Comparison of ENCODE assay signal across 8 mouse cellular contexts in the genomic region with DNA sequence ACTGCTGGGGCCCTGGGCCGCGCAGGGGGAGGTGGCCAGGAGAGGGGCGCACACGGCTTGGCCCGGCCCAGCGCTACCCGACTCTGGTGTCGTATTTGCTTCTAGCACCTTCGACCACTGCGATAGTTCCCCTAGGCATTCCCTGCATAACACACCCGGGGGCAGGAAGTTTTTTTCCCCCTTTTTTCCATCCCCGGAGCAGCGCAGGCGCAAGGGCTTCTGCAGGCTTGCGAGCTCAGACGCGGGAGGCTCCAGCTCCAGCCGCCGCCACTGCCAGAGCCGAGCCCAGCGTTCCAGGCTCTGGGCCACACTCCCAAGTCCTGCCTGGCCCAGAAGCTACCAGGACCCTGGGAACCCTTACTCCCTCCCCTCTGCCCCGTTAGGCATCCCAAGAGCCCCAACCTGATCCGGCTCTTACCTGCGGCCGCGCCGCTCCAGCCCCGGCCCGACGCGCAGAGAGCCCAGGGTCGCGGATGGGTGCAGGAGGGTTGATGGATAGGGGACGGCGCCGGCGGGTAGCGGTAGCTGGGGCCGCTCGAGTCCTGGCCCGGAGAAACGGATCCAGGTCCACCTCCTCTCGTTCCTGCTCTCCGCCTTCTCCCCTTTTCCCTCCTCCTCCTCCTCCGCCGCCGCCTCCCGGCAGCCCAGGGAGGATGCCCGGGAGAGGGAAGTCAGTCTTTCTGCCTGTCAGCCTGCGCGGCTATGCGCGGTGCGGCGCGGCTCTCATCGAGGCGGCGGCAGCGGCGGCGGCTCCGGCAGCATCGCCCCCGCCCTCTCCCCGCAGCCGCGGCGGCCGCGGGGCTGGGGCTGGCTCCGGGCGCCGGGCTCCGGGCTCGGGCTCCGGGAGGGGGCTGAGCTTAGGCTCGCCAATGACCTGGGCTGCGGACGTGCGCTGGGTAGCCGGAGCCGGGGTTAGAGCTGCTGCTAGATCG. TPM values are rescaled to one million over a fixed set of nuclear protein-coding genes. Genes with fewer than 3 reads are reported as not detected.
DNase-seq lines count a peak whose midpoint lies in the region; ATAC-seq and TF ChIP-seq lines count a peak whose summit lies in the region.

No protein-coding gene starts in this region.

- no peak overlapping the region; the same call in 1 of the 2 replicates for H3K9ac ChIP-seq in liver, embryonic 16.5 days (ENCODE audit: low read depth, low read length)

- peak overlapping the region; percentile 52 for H3K4me3 ChIP-seq in kidney, adult 2 months (ENCODE audit: insufficient read depth, low read depth, low read length)
- peak overlapping the region; percentile 51 for H3K4me3 ChIP-seq in liver, embryonic 16.5 days (ENCODE audit: low read depth, low read length)

- no peaks in the 10 kb centered on the region for H3K9me3 ChIP-seq in liver, embryonic 16.5 days (replicated peaks; ENCODE audit: control insufficient read depth, low read length)

- 0 out of 2 replicates have a peak, but pooled peaks cover 2% of the 10 kb centered on the region for H3K4me1 ChIP-seq in kidney, adult 2 months (ENCODE audit: control insufficient read depth, insufficient read depth, low read length)
- H3K4me1 ChIP-seq in liver, embryonic 16.5 days (ENCODE audit: control insufficient read depth, low read depth, low read length) = no peaks in the 10 kb centered on the region

- no peak overlapping the region for H3K27ac ChIP-seq in kidney, adult 2 months (ENCODE audit: insufficient read depth, low read depth, low read length)
- no peak overlapping the region for H3K27ac ChIP-seq in liver, embryonic 16.5 days (ENCODE audit: low read length)

- no peak for TF ChIP-seq POLR2A in kidney, adult 2 months (IDR thresholded peaks at IDR 0.05; ENCODE audit: low read depth, low read length)

- intact Hi-C loops in gastrocnemius, postnatal 14 days (cut with DNase I; ENCODE audit: low total_unique reads) = no loop called here

- H3K4me2 ChIP-seq in liver, embryonic 16.5 days (ENCODE audit: low read depth, low read length) = peak overlapping the region; percentile 68

- no peaks in the 10 kb centered on the region for H3K36me3 ChIP-seq in kidney, adult 2 months (ENCODE audit: control insufficient read depth, insufficient read depth, low read length)
- no peaks in the 10 kb centered on the region for H3K36me3 ChIP-seq in liver, embryonic 16.5 days (ENCODE audit: control insufficient read depth, insufficient read depth)

- TF ChIP-seq CTCF in kidney, adult 2 months (conservative IDR thresholded peaks at IDR 0.05; ENCODE audit: insufficient read depth, insufficient read length, low read depth, low read length) = no peak

- peak; percentile 12 to 17 for DNase-seq in lung, adult 18-20 months
- DNase-seq in lung, postnatal 36 days = no peak
- peak; percentile 71 for DNase-seq in cerebellum, postnatal 14 days
- peak; percentile 63 for DNase-seq in gastrocnemius, postnatal 14 days
- peak; percentile 11 for DNase-seq in kidney, adult 2 months
- peak; percentile 69 for DNase-seq in retina, embryonic 14.5 days (ENCODE audit: low spot score)
- DNase-seq in spleen, adult 18-20 months = no peak

- ATAC-seq in liver, embryonic 16.5 days (ENCODE audit: low read depth) = no peak

- H3K27me3 ChIP-seq in kidney, adult 2 months (replicated peaks; ENCODE audit: control insufficient read depth, insufficient read depth, low read length) = 0 out of 2 replicates have a peak, but pooled peaks cover 1% of the 10 kb centered on the region
- peaks cover 58% of the 10 kb centered on the region for H3K27me3 ChIP-seq in liver, embryonic 16.5 days (ENCODE audit: control insufficient read depth, insufficient read depth, low read depth, low read length)

- WGBS in kidney, adult 2 months = under 1% methylated on average over 80 of the region's 84 CpGs
- WGBS in liver, embryonic 16.5 days (ENCODE audit: insufficient replicate concordance) = under 1% methylated on average over 80 of the region's 84 CpGs

RNA-seq across cellular contexts. Expression of gene Klhl29, which starts 0.5 kb away (rescaled TPM):
- total RNA-seq in gastrocnemius, postnatal 14 days (2021) = 1 to 10 TPM; 3.5 to 3.9 TPM
- 2.4 and 3.1 TPM in 2 replicates for polyA plus RNA-seq in kidney, adult 2 months (2012; rRNA removed)
- polyA plus RNA-seq in liver, embryonic 16.5 days (2015; fragmentation: Nextera tagmentation; extraction: Ambion mirVana) = 0.02 and 0.04 TPM in 2 replicates

Comparison
In these comparisons a context has a peak if more than half of its experiments do, and no peak if none do; other contexts are left out.
1. DNase-seq: peak in lung, adult 18-20 months (2 of 2), cerebellum, postnatal 14 days (2 of 2), gastrocnemius, postnatal 14 days (single experiment), kidney, adult 2 months (single experiment) and retina, embryonic 14.5 days (single experiment); none in lung, postnatal 36 days (single experiment) and spleen, adult 18-20 months (0 of 2).